In the genomic region with DNA sequence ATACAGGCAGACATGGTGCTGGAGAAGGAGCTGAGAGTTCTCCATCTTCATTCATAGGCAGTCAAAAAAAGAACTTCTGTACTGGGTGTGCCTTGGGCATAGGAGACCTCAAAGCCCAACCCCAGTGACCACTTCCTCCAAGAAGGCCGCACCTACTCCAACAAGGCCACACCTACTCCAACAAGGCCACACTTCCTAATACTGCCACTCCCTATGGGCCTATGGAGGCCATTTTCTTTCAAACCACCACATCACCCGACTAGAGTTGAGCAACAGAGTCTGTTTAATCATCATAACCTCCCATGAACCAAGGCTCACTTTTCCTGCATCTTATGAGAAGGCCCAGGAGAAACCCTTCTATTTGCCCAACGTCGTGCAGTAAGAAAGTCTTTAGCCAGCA, we compare ENCODE assay signal across 26 mouse cellular contexts. TPM values are rescaled to one million over a fixed set of nuclear protein-coding genes. Genes with fewer than 3 reads are reported as not detected.
"Had no signal": no experiment of that assay in that cellular context is flagged by ENCODE, and none has a peak within 500 bp of the region (broad histone marks: within the 10 kb centered on the region; RNA-seq: fewer than 3 reads in every experiment).

No protein-coding gene starts in this region.

- H3K27ac ChIP-seq: liver, embryonic 13.5 days; midbrain, embryonic 12.5 days; midbrain, embryonic 15.5 days; neural tube, embryonic 12.5 days; neural tube, embryonic 15.5 days; stomach, embryonic 15.5 days had no signal

- ATAC-seq: midbrain, embryonic 15.5 days had no signal

- H3K4me1 ChIP-seq: liver, embryonic 13.5 days; midbrain, embryonic 15.5 days; neural tube, embryonic 12.5 days; stomach, embryonic 15.5 days had no signal

- H3K27me3 ChIP-seq: liver, embryonic 13.5 days; midbrain, embryonic 12.5 days; midbrain, embryonic 15.5 days; neural tube, embryonic 12.5 days; neural tube, embryonic 15.5 days; stomach, embryonic 15.5 days had no signal

- H3K4me2 ChIP-seq: liver, embryonic 13.5 days; midbrain, embryonic 12.5 days; midbrain, embryonic 15.5 days; neural tube, embryonic 12.5 days; neural tube, embryonic 15.5 days; stomach, embryonic 15.5 days had no signal

- DNase-seq: liver, embryonic 13.5 days; lung, adult 2 months; lung, postnatal 14 days; lung, postnatal 4 days; retina, postnatal 1 day; right cerebral cortex, postnatal 25 days; spleen, adult 18-20 months; thymus, postnatal 25 days had no signal

- H3K4me3 ChIP-seq: liver, embryonic 13.5 days; midbrain, embryonic 12.5 days; midbrain, embryonic 15.5 days; neural tube, embryonic 12.5 days; neural tube, embryonic 15.5 days; stomach, embryonic 15.5 days had no signal

- H3K9me3 ChIP-seq: liver, embryonic 13.5 days; midbrain, embryonic 12.5 days; midbrain, embryonic 15.5 days; neural tube, embryonic 12.5 days; neural tube, embryonic 15.5 days; stomach, embryonic 15.5 days had no signal

- H3K36me3 ChIP-seq: liver, embryonic 13.5 days; midbrain, embryonic 12.5 days; midbrain, embryonic 15.5 days; neural tube, embryonic 12.5 days; neural tube, embryonic 15.5 days; stomach, embryonic 15.5 days had no signal

- H3K9ac ChIP-seq: liver, embryonic 13.5 days; midbrain, embryonic 12.5 days; midbrain, embryonic 15.5 days; neural tube, embryonic 12.5 days; neural tube, embryonic 15.5 days; stomach, embryonic 15.5 days had no signal

RNA-seq across cellular contexts. Expression of a gene that starts 21.6 kb away (rescaled TPM):
- total RNA-seq: layer of hippocampus, adult 18-20 months; layer of hippocampus, postnatal 25 days; left cerebral cortex, adult 18-20 months; left cerebral cortex, postnatal 25 days; liver, adult 2 months; megakaryocyte, adult 5-6 weeks had no signal
- polyA plus RNA-seq: kidney, adult 2 months; kidney, embryonic 16.5 days; limb, embryonic 11.5 days; limb, embryonic 14.5 days; liver, adult 2 months; liver, embryonic 13.5 days; liver, embryonic 16.5 days; lung, adult 2 months; lung, embryonic 16.5 days; midbrain, embryonic 12.5 days; midbrain, embryonic 15.5 days; neural tube, embryonic 12.5 days; neural tube, embryonic 15.5 days; stomach, embryonic 15.5 days; thymus, postnatal 0 days had no signal

RNA-seq across cellular contexts. Expression of a gene that starts 27.9 kb away (rescaled TPM):
- total RNA-seq: liver, adult 2 months had no signal
